Mouse (Mus musculus): ENCODE data around the gene Cstf3. TPM values are rescaled to one million over a fixed set of nuclear protein-coding genes. Genes with fewer than 3 reads are reported as not detected.

The Cstf3 gene
- total and polyA plus RNA-seq, 3 experiments = 11.6 to 126 (median 35.7) TPM

DNA sequence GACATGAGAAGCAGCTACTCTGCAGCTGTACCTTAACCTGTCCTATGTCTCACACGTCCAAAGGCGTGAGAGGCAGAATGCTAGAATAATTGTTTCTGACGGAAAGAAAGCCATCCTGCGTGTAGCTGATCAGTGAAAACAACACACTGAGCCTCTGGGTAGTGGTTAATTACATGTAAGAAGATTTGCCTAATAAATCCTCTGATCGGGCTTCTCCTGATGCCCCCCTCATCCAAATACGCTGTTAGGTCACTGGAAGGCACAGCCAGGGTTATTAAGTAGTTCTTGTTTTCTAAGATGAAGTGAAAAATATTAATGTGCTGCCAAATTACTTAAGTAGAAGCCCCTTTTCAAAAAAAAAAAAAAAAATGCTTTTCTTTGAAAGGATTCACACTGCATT, 18.3 kb upstream of the Cstf3 start:
- no peak overlapping the region for H3K27ac ChIP-seq (ENCODE audit: control insufficient read depth, low read depth, low read length)
- H3K9me3 ChIP-seq (replicated peaks; ENCODE audit: insufficient read depth, low read length) = no peaks in the 10 kb centered on the region
- H3K79me2 ChIP-seq (ENCODE audit: control insufficient read depth, insufficient read depth, low read length, poor library complexity) = no peaks in the 10 kb centered on the region
- H3K36me3 ChIP-seq (ENCODE audit: control insufficient read depth in 1 of 2, insufficient read depth in 2 of 2, low read length in 2 of 2) = no peaks in the 10 kb centered on the region
- no peaks in the 10 kb centered on the region for H3K4me1 ChIP-seq (ENCODE audit: control insufficient read depth in 1 of 2, insufficient read depth in 2 of 2, low read length in 2 of 2)
- DNase-seq (ENCODE audit: low read depth, low spot score) = no peak
- no peak overlapping the region for H3K9ac ChIP-seq (ENCODE audit: control insufficient read depth, low read depth, low read length, poor library complexity, severe bottlenecking)
- H3K4me3 ChIP-seq (ENCODE audit: control insufficient read depth in 1 of 2, insufficient read depth in 1 of 2, low read depth in 2 of 2, low read length in 2 of 2) = no peak overlapping the region
- no peak for TF ChIP-seq SMC3 (IDR thresholded peaks at IDR 0.05; ENCODE audit: low read depth, low read length)
- TF ChIP-seq USF2 (IDR thresholded peaks at IDR 0.05; ENCODE audit: borderline replicate concordance in 1 of 2, insufficient read depth in 1 of 2, low read depth in 1 of 2, low read length in 2 of 2) = no peak
- no peak for TF ChIP-seq HCFC1 (IDR thresholded peaks at IDR 0.05; ENCODE audit: low read depth, low read length)
- TF ChIP-seq ZNF384 (IDR thresholded peaks at IDR 0.05; ENCODE audit: low read depth, low read length) = no peak
- TF ChIP-seq E2F4 (IDR thresholded peaks at IDR 0.05; ENCODE audit: borderline replicate concordance, low read depth, low read length) = no peak
- no peak for TF ChIP-seq CHD2 (IDR thresholded peaks at IDR 0.05; ENCODE audit: low read length)
- TF ChIP-seq USF1 (IDR thresholded peaks at IDR 0.05; ENCODE audit: low read depth, low read length) = no peak
- TF ChIP-seq POLR2A (IDR thresholded peaks at IDR 0.05; ENCODE audit: control insufficient read depth in 1 of 2, insufficient read depth in 1 of 2, low read depth in 1 of 2, low read length in 2 of 2, poor library complexity in 1 of 2) = no peak
- no peak for TF ChIP-seq ZMIZ1 (IDR thresholded peaks at IDR 0.05; ENCODE audit: low read depth, low read length)
- peaks cover 6 to 9% of the 10 kb centered on the region in 2 experiments for H3K27me3 ChIP-seq (ENCODE audit: control insufficient read depth in 1 of 2, insufficient read depth in 2 of 2, low read length in 2 of 2)

DNA sequence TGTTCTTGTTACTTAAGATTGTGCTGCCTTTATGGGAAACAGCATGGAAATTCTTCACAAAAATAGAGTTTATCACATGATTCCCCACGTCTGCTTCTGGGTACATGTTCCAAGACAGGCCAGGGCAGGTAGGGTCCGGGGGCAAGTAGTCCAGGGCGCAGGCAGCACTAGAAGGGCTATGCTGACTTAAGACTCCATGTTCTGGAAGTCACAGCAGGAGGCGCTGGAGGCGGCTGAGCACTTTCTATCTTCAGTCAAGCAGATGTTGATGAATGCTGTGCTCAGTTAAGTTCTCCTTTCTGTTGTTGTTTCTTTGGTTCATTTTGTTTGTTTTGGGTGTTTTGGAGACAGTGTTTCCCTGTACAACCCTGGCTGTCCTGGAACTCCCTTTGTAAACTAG, 14.1 kb upstream of the Cstf3 start:
- Histone ChIP-seq H3K4me1 (ENCODE audit: control insufficient read depth in 1 of 2, insufficient read depth in 2 of 2, low read length in 2 of 2) (peaks cover 0 to 2% of the 10 kb centered on the region in 2 experiments; a peak in 2 of 4 replicates), H3K9me3 (replicated peaks; ENCODE audit: insufficient read depth, low read length) (no peaks in the 10 kb centered on the region), H3K36me3 (ENCODE audit: control insufficient read depth in 1 of 2, insufficient read depth in 2 of 2, low read length in 2 of 2) (peaks cover 0 to 2% of the 10 kb centered on the region in 2 experiments; a peak in 2 of 4 replicates), H3K9ac (ENCODE audit: control insufficient read depth, low read depth, low read length, poor library complexity, severe bottlenecking) (no peak overlapping the region), H3K27ac (ENCODE audit: control insufficient read depth, low read depth, low read length) (no peak overlapping the region), H3K79me2 (ENCODE audit: control insufficient read depth, insufficient read depth, low read length, poor library complexity) (no peaks in the 10 kb centered on the region), H3K27me3 (ENCODE audit: control insufficient read depth in 1 of 2, insufficient read depth in 2 of 2, low read length in 2 of 2) (peaks cover 5 to 6% of the 10 kb centered on the region in 2 experiments), H3K4me3 (ENCODE audit: control insufficient read depth in 1 of 2, insufficient read depth in 1 of 2, low read depth in 2 of 2, low read length in 2 of 2) (no peak overlapping the region)
- TF ChIP-seq SIN3A (IDR thresholded peaks at IDR 0.05; ENCODE audit: low read length) = no peak
- no peak for TF ChIP-seq ZC3H11A (IDR thresholded peaks at IDR 0.05; ENCODE audit: low read depth, low read length)
- TF ChIP-seq MAX (IDR thresholded peaks at IDR 0.05; ENCODE audit: low read length) = no peak
- no peak for TF ChIP-seq ZMIZ1 (IDR thresholded peaks at IDR 0.05; ENCODE audit: low read depth, low read length)
- TF ChIP-seq MXI1 (IDR thresholded peaks at IDR 0.05; ENCODE audit: low read depth, low read length) = no peak
- TF ChIP-seq SMC3 (IDR thresholded peaks at IDR 0.05; ENCODE audit: low read depth, low read length) = no peak
- no peak for TF ChIP-seq ZKSCAN1 (IDR thresholded peaks at IDR 0.05; ENCODE audit: low read depth, low read length)
- no peak for TF ChIP-seq ZNF384 (IDR thresholded peaks at IDR 0.05; ENCODE audit: low read depth, low read length)
- TF ChIP-seq USF1 (IDR thresholded peaks at IDR 0.05; ENCODE audit: low read depth, low read length) = no peak
- TF ChIP-seq GABPA (IDR thresholded peaks at IDR 0.05; ENCODE audit: low read depth, low read length) = no peak
- TF ChIP-seq CTCF (IDR thresholded peaks at IDR 0.05 in 2 of 3, conservative IDR thresholded peaks at IDR 0.05 in 1 of 3; ENCODE audit: control insufficient read depth in 1 of 3, insufficient read depth in 1 of 3, low read depth in 2 of 3, low read length in 3 of 3, poor library complexity in 1 of 3, severe bottlenecking in 1 of 3) = no peak
- no peak for TF ChIP-seq BHLHE40 (IDR thresholded peaks at IDR 0.05; ENCODE audit: borderline replicate concordance, low read depth, low read length)
- no peak for TF ChIP-seq NRF1 (IDR thresholded peaks at IDR 0.05; ENCODE audit: insufficient read depth, low read depth, low read length, poor library complexity, severe bottlenecking)
- no peak for DNase-seq (ENCODE audit: low read depth, low spot score)

Data from MEL (cell line).